Mouse (Mus musculus) embryo, embryonic 10.5 days (tissue): ENCODE results near the gene Gpc5.
A peak's percentile ranks its signal among the peaks of the same experiment; 100 is the strongest.
"Not testable (repeated sequence)": the region's sequence is repeated elsewhere in the genome, so short reads cannot be mapped to it uniquely, and the experiment has no call there.

Source experiments
- DNase-seq: peaks from one replicate; pipeline ENCODE4 v3.0.0-alpha.2; 2015; ENCODE audit warnings: low spot score

Gpc5 gene

GRCm38 (mm10) chr14:115092081-115092480, at the start of gene Gpc5:
Gene Gpc5 (plus strand): TSS chr14:115092215.
- DNase-seq, result peak; percentile 90

GRCm38 (mm10) chr14:115042660-115043059, 49.4 kb upstream of the Gpc5 start:
- DNase-seq, result peak; percentile 55

- no peak for DNase-seq
Observed at GRCm38 (mm10) chr14:115044016-115044415, 48.0 kb upstream of the Gpc5 start.

GRCm38 (mm10) chr14:115045712-115046111, 46.3 kb upstream of the Gpc5 start:
- DNase-seq, result no peak

GRCm38 (mm10) chr14:115047316-115047715, 44.7 kb upstream of the Gpc5 start:
- no peak for DNase-seq

- no peak for DNase-seq
Observed at GRCm38 (mm10) chr14:115047990-115048862, 43.8 kb upstream of the Gpc5 start.

- DNase-seq, result peak; percentile 17
Observed at GRCm38 (mm10) chr14:115048863-115049566, 43.0 kb upstream of the Gpc5 start.

GRCm38 (mm10) chr14:115049831-115050230, 42.2 kb upstream of the Gpc5 start:
- no peak for DNase-seq

- DNase-seq, result no peak
Observed at GRCm38 (mm10) chr14:115051106-115051760, 40.8 kb upstream of the Gpc5 start.

GRCm38 (mm10) chr14:115052371-115052770, 39.6 kb upstream of the Gpc5 start:
- no peak for DNase-seq

GRCm38 (mm10) chr14:115054252-115054651, 37.8 kb upstream of the Gpc5 start:
- no peak for DNase-seq

GRCm38 (mm10) chr14:115057524-115057923, 34.5 kb upstream of the Gpc5 start:
- no peak for DNase-seq

GRCm38 (mm10) chr14:115066164-115066563, 25.9 kb upstream of the Gpc5 start:
- DNase-seq, result not testable (repeated sequence)

- peak; percentile 67 for DNase-seq
Observed at GRCm38 (mm10) chr14:115070534-115070933, 21.5 kb upstream of the Gpc5 start.

GRCm38 (mm10) chr14:115077340-115077739, 14.7 kb upstream of the Gpc5 start:
- DNase-seq, result peak; percentile 41

GRCm38 (mm10) chr14:115078064-115078463, 14.0 kb upstream of the Gpc5 start:
- DNase-seq, result no peak

GRCm38 (mm10) chr14:115081728-115082502, 10.1 kb upstream of the Gpc5 start:
- DNase-seq, result no peak

- DNase-seq, result no peak
Observed at GRCm38 (mm10) chr14:115090516-115090915, 1.5 kb upstream of the Gpc5 start.

- peak; percentile 19 for DNase-seq
Observed at GRCm38 (mm10) chr14:115092510-115092909, 495 bp downstream of the Gpc5 start.

- DNase-seq, result no peak
Observed at GRCm38 (mm10) chr14:115092952-115093351, 937 bp downstream of the Gpc5 start.

GRCm38 (mm10) chr14:115100617-115101299, 8.7 kb downstream of the Gpc5 start:
- no peak for DNase-seq
